Mouse (Mus musculus): ENCODE measurements at regions not wholly inside any gene's neighbourhood (a gene's known extent, or its start where the extent isn't known, plus 50 kb on each side); places are given as distances from the start of the nearest gene placed in this dataset.

DNA sequence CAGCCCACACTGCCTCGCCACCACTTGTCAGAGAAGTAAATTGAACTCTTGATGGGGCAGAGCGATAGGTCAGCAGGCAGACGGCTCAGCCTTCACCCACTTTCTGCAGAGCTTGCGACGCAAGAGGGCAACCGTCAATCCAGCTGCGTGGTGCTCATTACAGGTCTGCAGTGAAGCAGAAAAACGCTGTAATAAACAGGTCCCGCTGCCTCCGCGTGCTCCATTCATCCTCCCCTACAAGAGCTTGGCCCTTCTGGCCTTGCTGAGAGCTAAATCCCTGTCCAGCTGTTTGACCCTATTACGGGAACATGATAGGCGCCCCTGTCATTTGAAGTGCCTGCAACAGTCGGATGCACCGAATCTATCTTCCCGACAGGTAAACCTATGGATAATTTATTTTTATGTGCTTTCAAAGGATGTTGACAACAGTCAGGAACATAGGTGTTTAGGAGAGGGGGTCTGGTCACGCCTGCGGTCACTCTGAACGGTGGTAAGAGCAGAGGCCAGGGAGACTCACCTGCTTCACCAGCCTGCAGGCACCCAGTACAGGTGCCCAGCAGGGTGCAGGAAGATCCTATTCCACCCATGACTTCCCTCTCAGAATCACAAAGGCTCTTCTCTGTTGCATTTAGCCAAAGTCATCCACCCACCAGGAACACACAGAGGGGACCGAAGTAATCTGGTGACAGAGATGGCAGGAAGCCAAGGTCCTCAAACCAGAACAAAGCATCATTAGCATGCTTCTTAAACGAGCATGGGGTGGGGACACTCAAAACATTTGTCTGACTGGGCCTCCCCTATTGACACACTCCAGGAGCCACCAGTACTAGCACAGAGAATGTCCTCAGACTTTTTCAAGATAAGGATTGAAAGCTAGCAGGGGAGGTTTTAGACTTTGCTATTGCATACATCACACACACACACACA is 464.1 kb upstream of the Mgmt start:
- H3K27me3 ChIP-seq (ENCODE audit: control insufficient read depth, insufficient read depth, low read length) = peaks cover 34% of the 10 kb centered on the region
- no peak overlapping the region for H3K4me2 ChIP-seq (ENCODE audit: low read length)
- no peak overlapping the region for H3K27ac ChIP-seq (replicated peaks in 1 of 2; ENCODE audit: control insufficient read depth in 1 of 2, insufficient read depth in 1 of 2, low read depth in 2 of 2, low read length in 2 of 2)
- 65% methylated on average over 21 of the region's 21 CpGs for WGBS
- no peaks in the 10 kb centered on the region for H3K9me3 ChIP-seq (ENCODE audit: control insufficient read depth, low read length)
- peaks cover 7 to 10% of the 10 kb centered on the region in 2 experiments; a peak in 3 of 4 replicates for H3K4me1 ChIP-seq (ENCODE audit: control insufficient read depth in 2 of 2, insufficient read depth in 2 of 2, low read length in 2 of 2)
- H3K36me3 ChIP-seq (ENCODE audit: control insufficient read depth, insufficient read depth, low read length) = no peaks in the 10 kb centered on the region
- H3K4me3 ChIP-seq (ENCODE audit: control insufficient read depth in 1 of 2, insufficient read depth in 1 of 2, low read depth in 1 of 2, low read length in 2 of 2) = no peak overlapping the region
- ATAC-seq (ENCODE audit: insufficient number of reproducible peaks, insufficient read depth, low FRiP score, low read depth) = peak; percentile 21; the same call in 1 of the 2 replicates
- H3K9ac ChIP-seq (ENCODE audit: low read length) = no peak overlapping the region

DNA sequence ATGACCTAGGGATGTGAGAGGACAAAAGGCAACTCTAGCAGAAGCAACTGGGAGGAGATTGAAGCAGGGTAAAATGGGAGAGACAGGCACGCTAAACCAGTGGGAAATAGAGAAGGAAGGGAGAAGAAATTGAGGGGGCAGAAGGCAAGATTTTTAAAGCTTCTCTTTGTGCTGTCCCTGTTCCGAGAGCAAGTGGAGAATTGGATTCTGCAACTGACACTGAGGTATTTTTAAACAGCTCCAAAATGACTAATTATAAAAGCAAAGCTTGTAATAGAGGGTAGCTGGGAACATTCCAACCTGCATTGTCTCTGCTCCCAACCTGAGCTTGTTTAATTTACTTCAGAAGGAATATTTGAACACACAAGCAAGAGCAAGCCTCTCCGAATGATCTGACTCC is 460.7 kb upstream of the Mgmt start:
- no peak overlapping the region for H3K4me3 ChIP-seq (ENCODE audit: control insufficient read depth in 1 of 2, insufficient read depth in 1 of 2, low read depth in 1 of 2, low read length in 2 of 2)
- H3K4me2 ChIP-seq (ENCODE audit: low read length) = no peak overlapping the region
- H3K27me3 ChIP-seq (ENCODE audit: control insufficient read depth, insufficient read depth, low read length) = peaks cover 23% of the 10 kb centered on the region
- no peaks in the 10 kb centered on the region for H3K36me3 ChIP-seq (ENCODE audit: control insufficient read depth, insufficient read depth, low read length)
- H3K27ac ChIP-seq (replicated peaks in 1 of 2; ENCODE audit: control insufficient read depth in 1 of 2, insufficient read depth in 1 of 2, low read depth in 2 of 2, low read length in 2 of 2) = no peak overlapping the region
- 84% methylated on average over 3 of the region's 3 CpGs for WGBS
- no peak for ATAC-seq (ENCODE audit: insufficient number of reproducible peaks, insufficient read depth, low FRiP score, low read depth)
- no peak overlapping the region for H3K9ac ChIP-seq (ENCODE audit: low read length)
- peaks cover 7 to 10% of the 10 kb centered on the region in 2 experiments; a peak in 3 of 4 replicates for H3K4me1 ChIP-seq (ENCODE audit: control insufficient read depth in 2 of 2, insufficient read depth in 2 of 2, low read length in 2 of 2)
- no peaks in the 10 kb centered on the region for H3K9me3 ChIP-seq (ENCODE audit: control insufficient read depth, low read length)

DNA sequence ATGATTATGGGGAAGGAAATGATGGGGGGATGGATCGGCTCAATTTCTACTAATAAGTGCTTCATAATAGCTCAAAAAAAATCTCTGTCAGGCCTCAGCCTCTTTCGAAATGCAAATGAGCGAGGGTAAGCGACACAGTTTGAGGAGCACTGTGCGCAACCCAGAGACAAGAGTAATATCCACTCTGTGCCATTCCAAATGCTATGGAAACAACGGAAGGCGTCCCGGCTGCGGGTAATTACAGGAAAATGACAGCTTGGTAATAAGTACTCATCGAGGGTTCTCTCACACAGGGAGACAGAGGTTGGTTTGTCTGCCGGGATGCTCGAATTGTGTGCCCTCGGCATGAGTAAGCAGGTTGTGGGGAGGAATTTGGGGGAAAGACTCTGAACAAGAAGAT is 459.9 kb upstream of the Mgmt start:
- Histone ChIP-seq H3K4me2 (ENCODE audit: low read length) (no peak overlapping the region), H3K9me3 (ENCODE audit: control insufficient read depth, low read length) (no peaks in the 10 kb centered on the region), H3K4me3 (ENCODE audit: control insufficient read depth in 1 of 2, insufficient read depth in 1 of 2, low read depth in 1 of 2, low read length in 2 of 2) (no peak overlapping the region), H3K9ac (ENCODE audit: low read length) (no peak overlapping the region), H3K27me3 (ENCODE audit: control insufficient read depth, insufficient read depth, low read length) (peaks cover 18% of the 10 kb centered on the region), H3K4me1 (ENCODE audit: control insufficient read depth in 2 of 2, insufficient read depth in 2 of 2, low read length in 2 of 2) (peaks cover 7 to 10% of the 10 kb centered on the region in 2 experiments; a peak in 3 of 4 replicates), H3K27ac (replicated peaks in 1 of 2; ENCODE audit: control insufficient read depth in 1 of 2, insufficient read depth in 1 of 2, low read depth in 2 of 2, low read length in 2 of 2) (no peak overlapping the region), H3K36me3 (ENCODE audit: control insufficient read depth, insufficient read depth, low read length) (no peaks in the 10 kb centered on the region)
- 90% methylated on average over 13 of the region's 13 CpGs for WGBS
- ATAC-seq (ENCODE audit: insufficient number of reproducible peaks, insufficient read depth, low FRiP score, low read depth) = no peak

DNA sequence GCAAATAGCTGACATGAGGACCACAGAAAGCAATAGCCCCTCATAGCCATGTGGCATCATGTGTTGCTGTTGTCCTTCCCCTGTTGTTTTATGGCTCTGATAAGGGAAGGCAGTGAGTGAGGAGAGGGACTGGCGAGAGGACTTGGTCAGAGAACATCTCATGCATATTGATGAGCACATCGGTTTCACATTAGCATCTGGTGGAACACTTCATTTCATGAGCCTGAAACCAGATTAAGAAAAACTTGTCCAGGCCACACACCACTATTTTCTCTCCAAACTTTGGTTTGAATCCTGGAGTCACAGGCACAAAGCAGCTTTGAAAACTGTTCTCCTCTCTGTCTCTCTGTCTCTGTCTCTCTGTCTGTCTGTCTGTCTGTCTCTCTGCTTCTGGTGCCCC is 451.0 kb upstream of the Mgmt start:
- no peak overlapping the region for H3K27ac ChIP-seq (replicated peaks in 1 of 2; ENCODE audit: control insufficient read depth in 1 of 2, insufficient read depth in 1 of 2, low read depth in 2 of 2, low read length in 2 of 2)
- 58% methylated on average over 2 of the region's 2 CpGs for WGBS

DNA sequence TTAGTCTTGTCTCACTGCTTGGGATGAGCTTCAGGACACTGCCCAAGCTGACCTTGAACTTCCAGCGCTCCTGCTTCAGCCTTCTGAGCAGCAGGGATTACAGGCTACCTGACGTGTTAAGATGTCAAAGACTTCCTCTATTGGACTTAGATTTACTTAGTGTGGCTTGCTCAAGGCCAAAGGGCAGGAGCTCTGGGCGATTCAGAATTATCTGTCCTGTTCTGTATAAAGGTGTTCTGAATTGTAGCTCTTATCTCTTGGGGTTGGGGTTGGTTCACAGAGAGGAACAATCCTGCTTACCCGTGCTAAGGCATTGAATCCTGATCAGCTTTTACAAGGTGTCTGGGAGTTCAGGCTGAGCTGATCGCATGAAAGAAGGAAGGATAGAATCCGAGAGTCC is 449.3 kb upstream of the Mgmt start:
- no peak overlapping the region for H3K4me3 ChIP-seq (ENCODE audit: control insufficient read depth in 1 of 2, insufficient read depth in 1 of 2, low read depth in 1 of 2, low read length in 2 of 2)
- H3K27ac ChIP-seq (replicated peaks in 1 of 2; ENCODE audit: control insufficient read depth in 1 of 2, insufficient read depth in 1 of 2, low read depth in 2 of 2, low read length in 2 of 2) = no peak overlapping the region
- H3K27me3 ChIP-seq (ENCODE audit: control insufficient read depth, insufficient read depth, low read length) = peaks cover 3% of the 10 kb centered on the region; the same call in 1 of the 2 replicates
- no peak overlapping the region for H3K9ac ChIP-seq (ENCODE audit: low read length)
- peaks cover 0 to 6% of the 10 kb centered on the region in 2 experiments; a peak in 2 of 4 replicates for H3K4me1 ChIP-seq (ENCODE audit: control insufficient read depth in 2 of 2, insufficient read depth in 2 of 2, low read length in 2 of 2)
- ATAC-seq (ENCODE audit: insufficient number of reproducible peaks, insufficient read depth, low FRiP score, low read depth) = no peak
- no peaks in the 10 kb centered on the region for H3K36me3 ChIP-seq (ENCODE audit: control insufficient read depth, insufficient read depth, low read length)
- WGBS = 77% methylated on average over 6 of the region's 6 CpGs
- H3K4me2 ChIP-seq (ENCODE audit: low read length) = no peak overlapping the region
- no peaks in the 10 kb centered on the region for H3K9me3 ChIP-seq (ENCODE audit: control insufficient read depth, low read length)

More for the DNA sequence above, 451.0 kb upstream of the Mgmt start:
- no peak overlapping the region for H3K4me3 ChIP-seq (ENCODE audit: control insufficient read depth in 1 of 2, insufficient read depth in 1 of 2, low read depth in 1 of 2, low read length in 2 of 2)
- no peak overlapping the region for H3K9ac ChIP-seq (ENCODE audit: low read length)
- no peaks in the 10 kb centered on the region for H3K9me3 ChIP-seq (ENCODE audit: control insufficient read depth, low read length)
- peaks cover 3% of the 10 kb centered on the region; the same call in 1 of the 2 replicates for H3K27me3 ChIP-seq (ENCODE audit: control insufficient read depth, insufficient read depth, low read length)
- no peaks in the 10 kb centered on the region for H3K4me1 ChIP-seq (ENCODE audit: control insufficient read depth in 2 of 2, insufficient read depth in 2 of 2, low read length in 2 of 2)
- H3K4me2 ChIP-seq (ENCODE audit: low read length) = no peak overlapping the region
- H3K36me3 ChIP-seq (ENCODE audit: control insufficient read depth, insufficient read depth, low read length) = no peaks in the 10 kb centered on the region
- no peak for ATAC-seq (ENCODE audit: insufficient number of reproducible peaks, insufficient read depth, low FRiP score, low read depth)

DNA sequence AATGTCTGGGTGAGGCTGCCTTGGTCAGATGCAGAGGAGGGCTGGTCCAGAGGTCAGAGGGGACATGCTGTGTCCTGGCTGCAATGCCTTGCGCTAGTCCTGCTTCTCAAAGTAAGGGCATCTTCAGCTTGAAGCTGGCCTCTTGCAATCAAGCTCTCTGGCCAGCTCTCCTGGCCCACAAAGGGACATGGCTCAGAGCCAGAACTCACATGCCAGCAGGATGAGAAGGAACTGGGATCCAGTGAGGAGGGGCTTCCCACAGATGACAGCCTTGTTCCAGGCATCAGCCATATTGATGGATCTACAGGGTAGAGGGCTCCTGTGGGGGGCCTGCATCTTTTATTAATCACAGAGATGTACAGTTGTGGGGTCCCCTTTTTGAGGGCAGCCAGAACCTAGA is 445.1 kb upstream of the Mgmt start:
- Histone ChIP-seq H3K4me2 (ENCODE audit: low read length) (no peak overlapping the region), H3K27me3 (ENCODE audit: control insufficient read depth, insufficient read depth, low read length) (peaks cover 3% of the 10 kb centered on the region; the same call in 1 of the 2 replicates), H3K36me3 (ENCODE audit: control insufficient read depth, insufficient read depth, low read length) (no peaks in the 10 kb centered on the region), H3K27ac (replicated peaks in 1 of 2; ENCODE audit: control insufficient read depth in 1 of 2, insufficient read depth in 1 of 2, low read depth in 2 of 2, low read length in 2 of 2) (no peak overlapping the region), H3K4me1 (ENCODE audit: control insufficient read depth in 2 of 2, insufficient read depth in 2 of 2, low read length in 2 of 2) (peaks cover 0 to 8% of the 10 kb centered on the region in 2 experiments; a peak in 2 of 4 replicates), H3K9me3 (ENCODE audit: control insufficient read depth, low read length) (no peaks in the 10 kb centered on the region), H3K4me3 (ENCODE audit: control insufficient read depth in 1 of 2, insufficient read depth in 1 of 2, low read depth in 1 of 2, low read length in 2 of 2) (no peak overlapping the region), H3K9ac (ENCODE audit: low read length) (no peak overlapping the region)
- no peak for ATAC-seq (ENCODE audit: insufficient number of reproducible peaks, insufficient read depth, low FRiP score, low read depth)
- 95% methylated on average over 1 of the region's 1 CpGs for WGBS

DNA sequence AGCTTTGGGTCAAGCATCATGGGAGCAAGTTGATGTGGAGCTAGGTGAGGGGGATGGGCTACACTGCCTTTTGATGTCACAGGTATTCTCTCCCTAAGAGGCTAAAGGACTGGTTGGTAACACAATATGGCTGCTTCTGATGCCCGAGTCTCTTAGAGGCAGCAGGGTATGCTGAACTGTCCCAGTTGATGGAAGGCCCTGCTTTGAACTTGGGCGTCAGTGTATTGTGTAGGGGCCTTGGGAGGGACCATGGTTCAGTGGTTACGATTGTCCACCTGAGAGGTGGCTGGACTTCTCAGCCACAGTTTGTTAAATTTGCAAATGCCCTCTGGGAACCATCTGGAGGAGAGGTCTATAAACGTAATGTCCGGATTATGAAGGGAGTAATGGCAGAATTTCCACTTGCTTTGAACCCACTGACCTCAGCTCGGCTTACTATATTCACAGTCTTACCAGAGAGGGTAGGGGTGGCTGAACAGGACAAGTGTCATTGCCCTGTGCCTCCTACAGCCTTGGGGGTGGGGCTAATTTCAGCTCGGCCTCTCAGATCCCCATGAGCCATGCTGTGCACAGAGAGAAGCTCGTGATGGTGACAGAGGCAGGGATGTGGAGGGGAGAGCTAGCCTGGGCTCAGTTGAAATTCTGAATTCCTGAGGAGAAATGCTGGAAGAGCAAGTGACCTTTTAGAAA is 442.6 kb upstream of the Mgmt start:
- H3K27ac ChIP-seq (replicated peaks in 1 of 2; ENCODE audit: control insufficient read depth in 1 of 2, insufficient read depth in 1 of 2, low read depth in 2 of 2, low read length in 2 of 2) = no peak overlapping the region
- no peak overlapping the region for H3K4me2 ChIP-seq (ENCODE audit: low read length)
- no peak for ATAC-seq (ENCODE audit: insufficient number of reproducible peaks, insufficient read depth, low FRiP score, low read depth)
- H3K9me3 ChIP-seq (ENCODE audit: control insufficient read depth, low read length) = no peaks in the 10 kb centered on the region
- no peaks in the 10 kb centered on the region; the same call in 1 of the 2 replicates for H3K27me3 ChIP-seq (ENCODE audit: control insufficient read depth, insufficient read depth, low read length)
- H3K4me3 ChIP-seq (ENCODE audit: control insufficient read depth in 1 of 2, insufficient read depth in 1 of 2, low read depth in 1 of 2, low read length in 2 of 2) = no peak overlapping the region
- H3K9ac ChIP-seq (ENCODE audit: low read length) = no peak overlapping the region
- peaks cover 0 to 8% of the 10 kb centered on the region in 2 experiments; a peak in 2 of 4 replicates for H3K4me1 ChIP-seq (ENCODE audit: control insufficient read depth in 2 of 2, insufficient read depth in 2 of 2, low read length in 2 of 2)
- H3K36me3 ChIP-seq (ENCODE audit: control insufficient read depth, insufficient read depth, low read length) = no peaks in the 10 kb centered on the region
- 79% methylated on average over 8 of the region's 8 CpGs for WGBS

Data from heart, embryonic 14.5 days (tissue).